Mouse (Mus musculus) liver, embryonic 14.5 days (tissue): ENCODE measurements around the gene A4gnt.

Experiments
- CTCF ChIP-seq: IDR thresholded peaks from 2 replicates; pipeline ENCODE4 v1.5.1; 2016; ENCODE audit warnings: antibody characterized with exemption, low read depth, control low read depth
- EP300 ChIP-seq: IDR thresholded peaks from 2 replicates; pipeline ENCODE4 v1.6.1; 2016; ENCODE audit warnings: antibody characterized with exemption, low read depth

- TF ChIP-seq CTCF = no peak
- TF ChIP-seq EP300 = no peak
Measured at GRCm38 (mm10) chr9:99620196-99620595, 7.9 kb downstream of the A4gnt start.
